Mouse (Mus musculus): ENCODE results near the gene Coq9. TPM values are rescaled to one million over a fixed set of nuclear protein-coding genes. Genes with fewer than 3 reads are reported as not detected.

Coq9 gene
- total and polyA plus RNA-seq, 2 experiments from 2014 or later = 52.6 to 87.3 TPM

DNA sequence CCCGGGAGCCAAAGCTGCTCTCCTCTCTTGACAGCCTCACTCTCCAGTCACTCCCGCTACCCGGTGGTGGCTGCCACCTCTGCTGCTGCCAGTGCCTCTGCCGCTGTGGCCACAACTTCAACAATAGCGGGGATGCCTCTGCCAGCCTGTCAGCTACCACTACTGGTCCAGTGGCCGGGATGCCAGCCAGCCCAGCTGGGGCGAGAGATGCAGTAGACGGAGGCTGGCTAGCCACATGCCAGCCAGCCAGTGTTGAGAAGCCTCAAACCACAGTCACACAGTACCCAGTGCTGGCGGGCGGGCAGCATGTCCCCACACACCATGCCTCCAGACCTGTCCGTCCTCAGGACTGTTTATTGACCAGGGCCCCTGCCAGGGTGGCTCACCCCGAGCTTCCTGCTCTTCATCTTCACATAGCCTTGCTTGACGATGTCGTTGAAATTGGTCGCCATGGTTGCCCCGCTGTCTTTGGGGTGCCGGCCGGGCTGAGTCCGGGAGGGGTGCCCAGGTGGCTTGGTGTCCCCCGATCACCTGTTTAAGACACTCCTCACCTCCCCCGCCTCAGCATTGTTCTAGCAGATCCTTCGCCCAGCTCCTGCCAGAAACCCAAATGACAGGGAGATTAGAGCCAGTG lies 32.5 kb downstream of the Coq9 start:
- Histone ChIP-seq H3K36me3 (ENCODE audit: insufficient read depth) (peaks cover 19% of the 10 kb centered on the region), H3K4me2 (ENCODE audit: low read depth) (peak overlapping the region; percentile 62), H3K9me3 (ENCODE audit: low read length) (no peaks in the 10 kb centered on the region), H3K4me1 (ENCODE audit: insufficient read depth) (peaks cover 28% of the 10 kb centered on the region), H3K27ac (ENCODE audit: low read depth, low read length) (peak overlapping the region; percentile 80), H3K9ac (peak overlapping the region; percentile 63), H3K4me3 (ENCODE audit: low read depth, low read length) (peak overlapping the region; percentile 63), H3K27me3 (ENCODE audit: insufficient read depth, low read length) (no peaks in the 10 kb centered on the region; the same call in 1 of the 2 replicates)
- ATAC-seq = peak; percentile 70
- TF ChIP-seq CTCF (IDR thresholded peaks at IDR 0.05; ENCODE audit: low read depth) = no peak
- WGBS = 5% methylated on average over 22 of the region's 22 CpGs
- DNase-seq = peak; percentile 71

DNA sequence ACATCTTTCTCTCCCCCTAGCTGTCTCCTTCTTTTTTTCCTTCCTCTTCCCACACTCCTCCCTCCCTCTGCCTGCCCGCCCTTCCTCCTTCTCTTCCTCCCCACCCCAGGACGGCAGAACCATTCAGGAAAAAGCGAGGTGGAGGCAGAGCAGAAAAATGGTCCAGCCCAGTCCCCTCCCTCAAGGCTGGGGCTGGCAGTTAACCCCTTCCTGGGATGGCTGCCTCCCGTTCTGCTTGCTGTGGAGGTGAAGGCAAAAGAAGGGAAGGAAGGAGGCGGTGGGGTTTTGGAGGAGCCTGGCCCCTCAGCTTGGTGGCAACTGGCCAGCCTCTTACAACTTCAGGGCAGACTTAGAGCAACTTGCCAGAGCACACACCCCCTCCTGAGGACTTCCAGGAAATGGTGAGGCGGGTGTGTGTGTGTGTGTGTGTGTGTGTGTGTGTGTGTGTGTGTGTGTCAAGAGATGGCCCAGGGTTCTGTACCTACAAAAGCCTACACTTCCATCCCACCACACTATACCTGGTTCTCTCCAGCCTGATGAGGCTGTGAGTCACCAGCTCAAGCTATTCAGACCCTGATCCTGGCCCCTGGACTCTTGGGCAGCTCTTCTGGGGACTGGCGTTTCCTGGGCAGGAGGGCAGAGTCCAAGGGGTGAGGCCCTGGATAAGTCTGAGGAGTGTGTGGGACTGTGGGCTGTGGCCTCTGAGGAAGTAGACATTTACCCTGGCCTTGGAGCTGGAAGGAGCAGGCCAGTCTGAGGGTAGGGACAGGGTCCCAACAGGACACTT lies 33.2 kb downstream of the Coq9 start:
- Histone ChIP-seq H3K27ac (ENCODE audit: low read depth, low read length) (peak overlapping the region; percentile 80), H3K27me3 (ENCODE audit: insufficient read depth, low read length) (no peaks in the 10 kb centered on the region; the same call in 1 of the 2 replicates), H3K9me3 (ENCODE audit: low read length) (no peaks in the 10 kb centered on the region), H3K9ac (peak overlapping the region; percentile 63), H3K36me3 (ENCODE audit: insufficient read depth) (peaks cover 13% of the 10 kb centered on the region), H3K4me2 (ENCODE audit: low read depth) (peak overlapping the region; percentile 62), H3K4me3 (ENCODE audit: low read depth, low read length) (peak overlapping the region; percentile 63), H3K4me1 (ENCODE audit: insufficient read depth) (peaks cover 28% of the 10 kb centered on the region)
- WGBS = 5% methylated on average over 7 of the region's 7 CpGs
- TF ChIP-seq CTCF (IDR thresholded peaks at IDR 0.05; ENCODE audit: low read depth) = peak; percentile 32; the same call in 1 of the 2 replicates
- peak; percentile 89 for ATAC-seq
- DNase-seq = peak; percentile 92

DNA sequence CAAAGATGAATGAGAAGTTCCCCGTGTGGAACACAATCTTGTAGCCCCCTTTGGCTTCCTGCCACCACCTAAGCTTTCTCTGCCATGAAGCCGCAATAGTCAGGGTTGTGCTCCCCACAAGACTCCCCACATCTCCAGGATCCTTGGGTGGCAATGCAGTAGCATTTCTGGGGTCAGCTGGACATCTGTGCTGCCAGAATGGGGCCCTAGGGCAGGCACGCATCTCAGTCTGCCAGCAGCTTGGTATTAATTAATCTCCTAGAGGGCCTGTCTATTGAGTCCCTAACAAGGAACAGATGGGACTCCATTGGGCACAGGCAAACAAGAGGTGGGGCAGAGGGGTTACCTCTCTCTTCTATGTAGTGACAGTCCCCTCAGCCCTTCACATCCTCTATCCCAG lies 34.0 kb downstream of the Coq9 start:
- TF ChIP-seq CTCF (IDR thresholded peaks at IDR 0.05; ENCODE audit: low read depth) = no peak
- H3K4me2 ChIP-seq (ENCODE audit: low read depth) = no peak overlapping the region
- no peaks in the 10 kb centered on the region for H3K9me3 ChIP-seq (ENCODE audit: low read length)
- peaks cover 5% of the 10 kb centered on the region for H3K36me3 ChIP-seq (ENCODE audit: insufficient read depth)
- ATAC-seq (no peak), DNase-seq (no peak)
- H3K27ac ChIP-seq (ENCODE audit: low read depth, low read length) = no peak overlapping the region
- H3K9ac ChIP-seq = no peak overlapping the region
- no peaks in the 10 kb centered on the region; the same call in 1 of the 2 replicates for H3K27me3 ChIP-seq (ENCODE audit: insufficient read depth, low read length)
- H3K4me1 ChIP-seq (ENCODE audit: insufficient read depth) = peaks cover 28% of the 10 kb centered on the region
- H3K4me3 ChIP-seq (ENCODE audit: low read depth, low read length) = no peak overlapping the region
- 31% methylated on average over 3 of the region's 3 CpGs for WGBS

DNA sequence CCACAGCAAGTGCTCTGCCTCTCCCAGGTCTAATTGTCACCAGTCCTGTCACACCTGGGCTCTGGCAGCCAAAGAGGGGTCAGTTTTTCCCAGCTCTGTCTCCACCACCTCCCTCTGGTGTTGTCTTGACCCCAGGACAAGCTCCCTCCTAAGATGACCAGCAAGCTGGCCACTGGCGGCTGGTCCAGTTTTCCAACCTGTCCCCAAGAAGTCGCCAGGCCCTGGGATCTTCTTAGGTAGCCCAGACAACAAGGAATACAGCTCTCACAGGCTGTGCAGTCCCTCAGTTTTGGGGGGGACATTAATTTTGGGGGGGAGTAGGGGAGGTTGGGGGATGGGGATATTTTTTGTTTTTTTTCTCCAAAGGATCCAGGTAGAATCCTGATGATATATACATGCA lies 34.5 kb downstream of the Coq9 start:
- Histone ChIP-seq H3K27ac (ENCODE audit: low read depth, low read length) (no peak overlapping the region), H3K4me1 (ENCODE audit: insufficient read depth) (peaks cover 28% of the 10 kb centered on the region), H3K9me3 (ENCODE audit: low read length) (no peaks in the 10 kb centered on the region), H3K9ac (no peak overlapping the region), H3K36me3 (ENCODE audit: insufficient read depth) (peaks cover under 1% of the 10 kb centered on the region; the same call in 1 of the 2 replicates), H3K4me2 (ENCODE audit: low read depth) (no peak overlapping the region), H3K4me3 (ENCODE audit: low read depth, low read length) (no peak overlapping the region), H3K27me3 (ENCODE audit: insufficient read depth, low read length) (no peaks in the 10 kb centered on the region; the same call in 1 of the 2 replicates)
- DNase-seq = no peak
- no peak for ATAC-seq
- no peak for TF ChIP-seq CTCF (IDR thresholded peaks at IDR 0.05; ENCODE audit: low read depth)
- WGBS = 82% methylated on average over 2 of the region's 2 CpGs

DNA sequence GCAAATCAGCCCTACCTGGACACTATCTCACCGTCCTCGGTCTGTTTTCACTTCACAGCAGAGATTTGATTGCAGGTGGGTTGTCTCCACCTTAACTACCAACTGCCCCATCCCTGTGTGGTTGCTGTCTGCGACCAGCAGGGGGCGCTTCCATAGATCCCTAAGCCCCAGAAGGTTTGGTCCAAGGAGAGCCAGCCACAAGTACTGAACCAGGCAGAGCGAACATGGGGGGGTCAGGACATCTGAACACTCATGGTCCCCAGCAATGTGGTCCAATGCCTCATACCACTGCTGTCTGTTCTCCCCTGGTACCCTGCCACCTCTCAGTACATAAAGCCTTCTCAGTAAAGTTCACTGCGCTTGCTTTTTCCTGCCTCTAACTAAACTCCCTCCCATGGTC lies 36.2 kb downstream of the Coq9 start:
- TF ChIP-seq CTCF (IDR thresholded peaks at IDR 0.05; ENCODE audit: low read depth) = peak; percentile 86
- no peaks in the 10 kb centered on the region for H3K36me3 ChIP-seq (ENCODE audit: insufficient read depth)
- no peaks in the 10 kb centered on the region for H3K9me3 ChIP-seq (ENCODE audit: low read length)
- no peak overlapping the region for H3K27ac ChIP-seq (ENCODE audit: low read depth, low read length)
- peaks cover 17% of the 10 kb centered on the region for H3K4me1 ChIP-seq (ENCODE audit: insufficient read depth)
- no peak overlapping the region for H3K9ac ChIP-seq
- no peaks in the 10 kb centered on the region; the same call in 1 of the 2 replicates for H3K27me3 ChIP-seq (ENCODE audit: insufficient read depth, low read length)
- H3K4me3 ChIP-seq (ENCODE audit: low read depth, low read length) = peak overlapping the region; percentile 58
- ATAC-seq (no peak), DNase-seq (peak; percentile 69)
- peak overlapping the region; percentile 94 for H3K4me2 ChIP-seq (ENCODE audit: low read depth)
- 14% methylated on average over 6 of the region's 6 CpGs for WGBS

DNA sequence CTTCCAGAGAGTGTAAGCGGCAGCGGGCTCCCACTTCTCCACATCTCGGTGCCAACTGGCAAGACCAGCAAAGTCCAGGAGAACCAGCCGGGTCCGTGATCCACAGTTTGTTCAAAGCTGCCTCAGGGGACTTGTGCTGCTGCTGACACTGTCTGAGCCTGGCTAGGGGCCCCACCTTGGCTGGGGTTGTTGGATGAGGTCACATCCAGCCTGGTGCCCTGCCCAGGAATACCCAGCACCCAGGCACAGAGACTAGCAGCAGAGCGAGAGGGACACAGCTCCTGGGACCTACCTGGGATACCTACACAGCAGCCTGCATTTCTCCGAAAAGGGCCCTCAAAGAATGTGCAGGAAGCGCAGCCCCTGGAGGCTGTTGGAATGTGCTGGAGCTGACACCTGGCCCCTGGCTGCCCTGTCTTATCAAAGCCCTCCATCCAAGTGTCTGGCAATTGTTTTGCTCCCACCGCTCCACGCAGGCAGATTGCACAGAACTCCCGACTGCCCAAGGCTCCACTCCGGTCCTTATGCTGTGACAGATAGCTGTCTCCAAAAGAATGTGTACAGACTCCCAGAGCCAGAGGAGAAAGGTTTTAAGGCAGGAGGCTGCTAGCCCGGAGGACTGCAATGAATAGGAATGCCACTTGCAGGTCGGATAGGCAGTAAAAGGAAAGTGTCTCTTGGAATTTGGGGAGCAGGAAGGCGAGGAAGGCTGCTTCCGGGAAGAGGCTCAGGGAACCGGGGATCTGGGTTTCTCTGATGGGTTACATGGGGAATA lies 37.2 kb downstream of the Coq9 start:
- ATAC-seq (no peak), DNase-seq (peak; percentile 40)
- Histone ChIP-seq H3K4me3 (ENCODE audit: low read depth, low read length) (peak overlapping the region; percentile 58), H3K36me3 (ENCODE audit: insufficient read depth) (no peaks in the 10 kb centered on the region), H3K27ac (ENCODE audit: low read depth, low read length) (0 out of 2 replicates have a peak overlapping the region, but pooled peaks have one; percentile 21), H3K4me2 (ENCODE audit: low read depth) (peak overlapping the region; percentile 94), H3K27me3 (ENCODE audit: insufficient read depth, low read length) (no peaks in the 10 kb centered on the region; the same call in 1 of the 2 replicates), H3K9me3 (ENCODE audit: low read length) (no peaks in the 10 kb centered on the region), H3K9ac (peak overlapping the region; percentile 53), H3K4me1 (ENCODE audit: insufficient read depth) (peaks cover 13% of the 10 kb centered on the region)
- WGBS = 10% methylated on average over 17 of the region's 17 CpGs
- no peak for TF ChIP-seq CTCF (IDR thresholded peaks at IDR 0.05; ENCODE audit: low read depth)
